Mouse (Mus musculus): ENCODE results near the gene Chn1. TPM values are rescaled to one million over a fixed set of nuclear protein-coding genes. Genes with fewer than 3 reads are reported as not detected.

The Chn1 gene
- total RNA-seq, 2 experiments from 2014 or later, result 21.0 to 26.3 TPM

- DNase-seq, result no peak
Observed at GRCm38 (mm10) chr2:73560899-73561664, 214.1 kb downstream of the Chn1 start.

Other genes with a start within 250 kb of the Chn1 start
- gene Wipf1, start 245.6 kb downstream of the Chn1 start, total RNA-seq (2021), result 10 to 100 TPM; 21.1 to 21.3 TPM
- gene Chrna1, start 195.0 kb downstream of the Chn1 start, total RNA-seq (2021), result 1 to 10 TPM in 1 of 2 experiments, under 1 TPM in 1; 0.39 to 1.6 TPM
- gene Atf2, start 117.3 kb upstream of the Chn1 start, total RNA-seq (2021), result 10 to 100 TPM; 68.2 to 88.0 TPM
- 100 to 1,000 TPM; 733 to 867 TPM for gene Atp5g3, start 136.0 kb upstream of the Chn1 start, total RNA-seq (2021)

All from adrenal gland, postnatal 10 days (tissue).